Mouse (Mus musculus) Muller cell, postnatal 12 days (primary cell): ENCODE data around the gene Psmc3ip.

Source experiments
- DNase-seq: peaks from one replicate; pipeline ENCODE4 v3.0.0-alpha.2; 2015; ENCODE audit errors: inconsistent ontology term

The Psmc3ip gene

DNA sequence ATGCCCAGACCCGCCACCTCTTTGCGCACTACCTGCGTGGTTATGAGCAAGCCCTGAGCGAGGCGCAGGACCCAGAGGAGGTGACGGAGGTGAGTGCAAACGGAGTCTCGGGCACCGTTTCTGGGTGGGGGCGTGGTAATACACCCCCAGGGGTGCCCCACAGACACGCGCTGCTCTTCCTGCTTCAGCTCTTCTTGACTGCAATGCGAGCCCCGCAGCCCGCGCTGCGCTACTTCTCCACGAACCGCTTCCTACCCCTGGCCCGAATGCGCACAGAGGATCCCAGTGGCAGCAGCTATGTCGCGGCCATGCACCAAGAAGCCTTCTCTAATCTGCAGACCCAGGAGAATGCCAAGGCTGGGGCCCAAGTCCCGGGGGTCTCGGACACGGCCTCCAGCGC lies 15.5 kb downstream of the Psmc3ip start:
- DNase-seq: no peak

DNA sequence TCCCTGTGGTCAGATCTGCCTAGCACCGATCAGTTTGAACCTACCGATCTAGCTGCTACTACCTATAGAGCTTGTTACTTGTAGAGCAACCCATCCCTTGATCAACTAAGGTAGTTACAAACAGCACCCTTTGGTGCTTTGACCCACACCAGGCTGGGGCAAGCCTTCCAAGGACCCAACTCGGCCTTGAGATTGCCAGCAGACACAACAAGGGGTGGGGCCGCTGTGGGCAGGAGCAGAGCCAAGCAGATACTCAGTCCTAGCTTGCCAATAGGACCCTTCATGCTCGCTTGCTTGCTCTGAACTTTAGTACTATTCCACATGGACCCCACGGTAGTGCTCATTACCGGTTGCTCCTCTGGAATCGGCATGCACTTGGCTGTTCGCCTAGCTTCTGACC lies 17.1 kb downstream of the Psmc3ip start, which contains the start of gene Hsd17b1:
Gene Hsd17b1 (plus strand): TSS at position 291 of the 400 bp plus-strand sequence.
- DNase-seq: no peak

DNA sequence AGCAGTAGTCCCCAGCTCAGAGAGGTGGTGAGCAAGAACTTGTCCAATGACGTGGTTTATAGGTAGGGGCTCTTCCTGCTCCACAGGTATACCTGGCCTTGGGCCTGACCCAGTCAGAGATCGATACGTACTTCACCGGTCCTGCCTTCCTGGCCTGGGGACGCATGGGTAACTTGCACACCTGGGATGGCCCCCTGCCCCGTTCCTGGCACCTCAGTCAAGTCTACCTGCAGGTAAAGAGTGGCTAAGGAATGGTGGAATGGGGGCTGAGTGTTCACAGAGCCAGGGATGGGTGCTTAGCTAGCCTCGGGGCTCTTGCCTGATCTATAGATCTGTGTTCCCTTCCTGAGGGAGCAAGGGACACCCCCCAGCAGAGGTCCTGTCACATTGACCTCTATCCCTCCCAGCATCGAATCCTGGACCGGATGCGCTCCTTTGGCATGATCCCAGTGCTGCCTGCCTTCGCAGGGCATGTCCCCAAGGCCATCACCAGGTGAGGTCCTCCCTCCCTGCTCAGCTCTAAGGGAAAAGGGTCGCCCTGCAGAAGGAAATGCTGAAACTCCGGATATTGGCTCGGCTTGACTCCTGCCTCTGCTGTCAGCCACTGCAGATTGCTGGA lies 23.3 kb downstream of the Psmc3ip start:
- no peak for DNase-seq

DNA sequence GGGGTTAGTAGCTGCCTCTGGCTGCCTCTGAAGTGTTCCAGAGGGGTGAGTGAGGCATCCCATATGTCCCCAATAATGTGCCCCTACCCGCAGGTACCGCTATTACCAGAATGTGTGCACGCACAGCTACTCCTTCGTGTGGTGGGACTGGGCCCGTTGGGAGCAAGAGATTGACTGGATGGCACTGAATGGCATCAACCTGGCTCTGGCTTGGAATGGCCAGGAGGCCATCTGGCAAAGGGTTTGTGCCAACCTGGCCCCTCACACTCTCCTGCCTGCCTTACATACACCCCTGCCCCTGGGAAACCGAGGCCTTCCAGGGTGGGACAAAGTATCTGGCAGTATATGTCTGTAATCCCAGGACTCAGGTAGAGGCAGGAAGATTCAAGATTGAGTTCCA lies 24.2 kb downstream of the Psmc3ip start:
- no peak for DNase-seq

DNA sequence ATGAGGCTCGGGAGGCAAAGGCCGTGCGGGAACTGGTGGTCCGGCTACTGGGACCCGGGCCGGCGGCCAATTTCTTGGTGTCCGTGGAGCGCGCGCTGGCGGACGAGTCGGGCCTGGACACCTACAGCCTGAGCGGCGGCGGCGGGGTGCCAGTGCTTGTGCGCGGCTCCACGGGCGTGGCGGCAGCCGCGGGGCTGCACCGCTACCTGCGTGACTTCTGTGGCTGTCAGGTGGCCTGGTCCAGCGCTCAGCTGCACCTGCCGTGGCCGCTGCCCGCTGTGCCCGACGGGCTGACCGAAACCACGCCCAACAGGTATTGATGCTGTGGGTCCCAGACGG lies 25.1 kb downstream of the Psmc3ip start:
- no peak for DNase-seq

DNA sequence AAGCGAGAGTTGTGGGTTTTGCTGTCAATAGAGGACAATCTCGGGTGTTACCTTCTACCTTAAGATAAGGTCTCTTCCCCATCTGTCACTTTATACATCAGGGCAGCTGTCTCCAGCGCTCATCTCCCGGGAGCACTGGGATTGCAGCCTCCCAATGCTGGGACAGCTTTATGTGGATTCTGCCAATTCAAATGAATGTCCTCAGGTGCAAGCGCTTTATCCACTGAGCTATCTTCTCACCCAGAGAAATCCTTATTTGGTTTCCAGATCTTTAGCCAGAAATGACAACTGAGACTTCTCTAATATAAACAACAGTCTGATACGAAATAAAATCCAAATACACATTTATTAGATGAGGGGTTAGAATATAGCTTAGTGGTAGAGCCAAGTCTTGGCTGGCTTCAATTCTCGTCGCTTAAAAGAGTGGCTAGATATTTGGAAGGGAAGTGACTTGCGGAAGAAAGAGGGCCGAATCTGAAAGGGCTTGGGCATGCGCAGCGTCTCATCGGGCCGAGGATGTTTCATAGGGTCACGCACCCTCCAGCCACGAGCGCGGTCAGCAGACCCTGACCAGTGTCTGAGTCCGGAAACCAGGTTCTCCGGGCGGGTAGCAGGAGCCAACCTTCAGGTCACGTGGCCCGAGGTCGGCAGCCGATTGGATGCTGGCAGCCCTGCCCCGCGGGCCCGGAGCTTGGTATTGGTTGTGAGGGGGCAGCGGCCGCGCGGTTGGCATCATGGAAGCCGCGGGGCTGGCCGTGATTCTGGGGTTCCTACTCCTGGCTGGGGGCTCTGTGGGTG lies 25.6 kb downstream of the Psmc3ip start, which contains the start of gene Naglu:
Gene Naglu (plus strand): TSS at position 622 of the 798 bp plus-strand sequence.
- peak; percentile 97 for DNase-seq

DNA sequence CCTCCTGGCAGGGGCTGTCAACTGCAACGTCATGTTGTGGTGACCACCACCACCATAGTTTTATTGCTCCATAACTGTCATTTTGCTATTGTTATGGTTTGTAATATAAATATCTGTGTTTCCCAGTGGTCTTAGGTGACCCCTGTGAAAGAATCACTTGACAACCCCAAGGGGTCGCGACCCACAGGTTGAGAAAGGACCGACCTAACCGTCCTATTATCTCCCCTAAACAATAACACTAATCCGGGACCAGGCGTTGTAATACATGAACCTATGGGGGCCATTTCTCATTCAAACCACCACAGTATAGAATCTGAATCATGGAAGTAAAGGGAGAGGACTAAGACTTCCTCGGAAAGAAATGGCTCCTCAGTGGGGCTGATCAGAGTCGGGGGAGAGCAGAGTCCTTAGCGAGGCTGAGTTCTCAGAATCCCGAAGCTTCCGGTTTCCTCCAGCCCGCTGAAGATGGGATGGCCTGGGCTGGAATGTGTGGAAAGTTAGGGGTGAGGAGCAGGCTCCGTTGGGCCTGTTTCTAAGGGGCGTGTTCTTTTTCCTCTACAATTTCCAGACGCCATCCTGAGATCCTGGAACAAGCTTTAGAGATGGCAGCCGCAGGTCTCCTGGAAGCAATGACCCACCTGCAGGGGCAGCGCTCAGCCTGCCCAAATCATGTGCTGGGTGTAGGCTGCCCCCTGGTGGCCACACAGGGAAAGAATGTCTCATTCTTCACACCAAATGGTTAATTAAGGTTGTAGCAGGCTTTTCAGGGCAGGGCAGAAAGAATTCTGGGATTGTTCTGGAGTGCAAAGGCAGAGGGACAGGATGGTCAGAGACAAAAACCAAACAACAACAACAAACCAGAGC lies 28.5 kb downstream of the Psmc3ip start:
- DNase-seq: peak; percentile 83

DNA sequence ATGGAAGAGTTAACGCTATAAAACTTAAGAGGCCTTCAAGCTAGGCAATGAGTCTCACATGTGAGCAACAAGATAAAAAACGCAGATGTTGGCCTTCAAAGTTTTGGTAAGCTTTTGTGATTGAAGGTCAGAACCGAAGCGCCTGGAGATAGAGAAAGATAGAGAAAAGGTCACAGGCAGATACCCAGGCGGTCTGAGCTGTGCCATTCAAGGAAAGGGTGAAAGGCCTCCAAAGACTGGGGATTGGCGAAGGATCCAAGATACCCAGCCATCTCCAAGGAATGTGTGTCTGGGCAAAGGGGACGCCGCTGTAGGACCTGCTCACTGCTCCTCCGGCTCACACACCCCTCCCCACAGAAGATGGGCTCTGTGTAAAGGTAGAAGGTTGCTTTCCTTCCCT lies 30.2 kb downstream of the Psmc3ip start:
- DNase-seq: no peak

DNA sequence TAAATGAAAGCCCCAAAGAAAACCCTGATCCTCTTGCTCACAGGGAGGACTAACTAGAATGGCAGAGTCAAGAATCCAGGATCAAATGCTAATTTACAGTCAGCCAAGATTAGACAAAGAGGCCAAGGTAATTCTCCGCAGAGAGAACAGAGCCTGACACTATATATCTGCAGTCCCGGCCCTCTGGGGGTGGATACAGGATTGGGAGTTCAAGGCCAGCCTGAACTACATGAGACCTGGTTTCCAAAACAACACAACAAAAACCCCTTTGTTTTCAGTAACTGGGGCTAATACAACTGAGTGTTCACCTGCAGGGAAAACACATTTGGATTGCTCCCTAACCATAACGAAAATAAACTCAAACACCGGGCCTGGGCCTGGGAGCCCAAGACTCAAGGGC lies 30.8 kb downstream of the Psmc3ip start:
- DNase-seq: no peak

DNA sequence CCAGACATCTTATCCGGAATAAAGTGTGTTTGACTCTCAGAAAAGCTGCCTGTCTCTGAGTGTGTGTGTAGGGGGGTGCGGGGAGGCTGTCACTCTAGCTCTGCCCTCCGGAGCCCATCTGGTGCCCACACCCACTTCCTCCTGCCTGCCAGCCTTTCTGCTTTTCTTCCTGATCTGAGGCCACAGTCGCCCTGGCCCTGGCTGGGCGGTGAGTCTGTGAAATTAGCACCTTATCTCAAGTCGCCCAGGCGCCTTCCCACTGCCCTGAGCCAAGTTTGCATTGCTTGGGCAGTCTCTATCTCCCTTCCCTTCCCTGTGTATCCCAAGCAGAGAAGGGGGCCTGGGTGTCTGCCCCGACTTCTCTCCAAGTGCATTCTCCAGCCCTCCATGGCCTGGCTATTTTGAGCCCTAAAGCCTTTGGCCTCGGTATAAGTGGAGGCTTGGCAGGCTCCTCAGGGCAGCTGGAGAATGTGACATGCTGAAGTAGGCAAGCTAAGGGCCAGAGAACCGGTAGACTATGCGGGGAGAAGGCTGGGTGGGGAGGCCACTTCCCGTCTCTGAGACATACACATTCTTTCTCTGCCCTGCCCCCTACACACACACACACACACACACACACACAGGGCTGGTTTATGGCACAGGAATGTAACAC lies 31.4 kb downstream of the Psmc3ip start:
- peak; percentile 67 for DNase-seq

DNA sequence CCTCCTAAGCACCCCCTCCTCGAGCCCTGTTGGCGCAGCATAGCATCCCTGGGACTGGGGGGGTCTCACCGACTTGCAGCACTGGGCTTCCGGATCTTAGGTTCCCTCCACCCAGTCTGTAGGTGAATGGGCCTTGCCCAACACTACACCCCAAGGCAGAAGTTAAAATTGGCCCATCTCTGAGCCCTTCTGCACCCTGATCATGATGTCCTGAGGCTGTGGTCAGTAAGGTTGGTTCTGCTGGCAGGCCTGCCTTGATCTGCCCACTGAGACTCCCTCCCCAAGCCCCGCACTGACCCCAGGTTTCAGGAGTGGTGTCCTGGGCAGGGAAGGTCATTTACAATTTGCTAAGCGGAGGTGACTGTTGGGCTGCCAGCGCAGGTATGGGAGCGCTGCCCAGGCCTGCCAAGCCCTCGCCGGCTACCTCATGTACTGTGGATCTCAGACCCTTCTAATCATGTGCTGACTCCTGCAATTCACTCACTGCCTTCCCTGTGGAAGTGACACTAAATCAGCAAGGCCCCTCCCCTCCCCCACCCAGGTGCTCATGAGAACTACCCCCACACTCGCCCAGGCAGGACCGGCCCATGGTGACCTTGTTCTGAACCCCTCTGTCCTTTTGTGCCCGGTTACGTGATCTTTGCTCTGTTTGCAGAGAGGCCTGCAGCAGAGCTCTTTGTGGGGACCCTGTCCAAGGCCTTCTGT lies 32.1 kb downstream of the Psmc3ip start:
- no peak for DNase-seq

DNA sequence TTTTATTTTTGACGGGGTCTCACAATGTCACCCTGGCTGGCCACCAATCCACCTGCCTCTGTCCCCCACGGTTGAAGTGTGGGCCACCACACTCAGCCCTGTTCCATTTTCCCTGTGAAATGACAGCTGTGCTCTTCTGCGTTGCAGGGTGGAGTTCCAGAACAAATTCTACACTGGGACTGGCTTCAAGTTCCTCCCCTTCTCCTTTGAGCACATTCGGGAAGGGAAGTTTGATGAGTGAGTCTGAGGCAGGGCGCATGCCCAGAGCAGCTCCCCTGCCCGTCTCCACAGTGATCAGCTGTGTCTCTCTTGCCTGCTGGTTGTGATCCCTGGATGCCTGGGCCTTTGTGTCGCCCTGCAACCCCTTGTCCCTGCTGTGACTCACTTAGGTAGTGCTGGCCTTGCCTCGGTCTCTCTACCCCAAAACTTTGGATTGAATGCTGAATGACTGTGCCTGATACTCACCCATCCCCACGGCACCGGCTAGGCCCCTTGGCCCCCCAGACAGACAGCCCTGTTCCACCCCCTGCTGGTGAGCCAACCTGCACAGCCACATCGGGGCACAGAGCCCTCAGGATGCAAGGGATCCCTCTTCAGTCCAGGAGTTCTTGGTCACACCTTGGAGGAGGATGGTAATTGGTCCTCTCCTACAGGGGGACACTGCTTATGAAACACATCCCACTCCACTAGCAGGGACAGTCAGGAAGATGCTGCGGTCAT lies 32.9 kb downstream of the Psmc3ip start:
- DNase-seq: peak; percentile 50

DNA sequence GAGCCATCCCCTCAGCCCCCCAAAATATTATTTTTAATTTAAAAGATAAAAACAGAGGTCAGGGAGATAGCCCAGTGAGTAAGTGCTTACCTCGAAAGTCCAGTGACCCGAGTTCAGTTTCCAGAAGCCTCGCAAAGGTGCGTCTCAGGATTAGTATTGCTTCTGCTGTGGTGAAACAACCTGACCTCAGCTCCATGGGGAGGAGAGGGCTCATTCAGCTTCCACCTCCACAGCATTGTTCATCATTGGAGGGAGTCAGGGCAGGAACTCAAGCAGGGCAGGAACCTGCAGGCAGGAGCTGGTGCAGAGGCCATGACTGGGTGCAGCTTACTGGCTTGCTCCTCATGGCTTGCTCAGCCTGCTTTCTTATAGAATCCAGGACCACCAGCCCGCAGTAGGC lies 34.2 kb downstream of the Psmc3ip start:
- DNase-seq: no peak

DNA sequence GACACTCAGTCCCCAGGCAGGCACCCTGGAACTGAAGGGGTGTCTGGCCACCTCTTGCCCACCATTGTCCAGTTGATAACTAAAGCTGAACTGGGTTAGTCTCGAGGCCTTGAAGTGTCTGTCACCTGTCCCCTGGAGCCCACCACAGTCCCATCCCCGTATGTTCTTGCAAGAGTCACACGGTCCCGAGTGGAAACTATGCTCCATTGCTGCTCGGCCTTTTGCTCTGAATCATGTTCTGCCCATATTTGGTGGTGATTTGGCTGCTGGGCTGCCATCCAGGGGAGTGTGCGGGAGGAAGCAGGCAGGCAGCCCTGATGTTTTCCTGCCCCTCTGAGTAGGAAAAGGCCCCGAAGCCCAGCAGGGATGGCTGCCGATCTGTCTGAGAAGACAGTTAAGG lies 35.1 kb downstream of the Psmc3ip start:
- DNase-seq: peak; percentile 88

DNA sequence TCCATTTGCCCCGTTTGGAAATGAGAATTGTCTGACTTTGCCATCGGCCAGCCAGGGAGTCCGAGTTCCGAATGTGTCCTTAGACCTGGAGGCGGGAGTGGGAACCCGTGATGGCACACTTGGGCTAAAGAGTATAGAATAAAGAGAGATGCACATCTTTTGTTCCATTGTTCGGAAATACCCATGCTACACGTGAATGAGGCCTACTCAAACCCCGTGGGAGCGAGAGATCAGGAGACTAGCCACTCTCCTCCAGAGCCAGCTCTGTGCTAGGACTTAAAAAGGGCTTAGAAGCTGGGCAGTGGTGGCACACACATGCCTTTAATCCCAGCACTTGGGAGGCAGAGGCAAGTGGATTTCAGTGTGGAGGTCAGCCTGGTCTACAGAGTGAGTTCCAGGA lies 35.8 kb downstream of the Psmc3ip start:
- no peak for DNase-seq

DNA sequence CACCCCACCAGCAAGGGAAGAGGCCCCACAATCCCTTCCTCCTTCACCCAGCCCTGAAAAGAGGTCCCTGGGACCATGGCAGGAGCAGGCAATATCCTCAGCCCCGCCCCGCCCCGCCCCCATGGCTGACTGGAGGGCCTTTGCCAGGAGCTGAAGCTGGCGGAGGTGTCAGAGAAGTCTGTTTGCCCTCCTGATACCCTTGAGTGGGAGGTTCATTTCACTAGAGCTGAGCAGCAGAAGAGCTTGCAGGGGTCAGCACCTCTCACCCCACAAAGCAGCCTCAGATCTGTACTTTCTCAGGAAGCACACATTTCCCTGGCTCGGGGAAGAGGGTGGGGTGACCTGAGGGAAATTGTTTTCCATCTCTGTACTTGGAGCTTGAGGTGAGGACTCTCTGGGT lies 36.5 kb downstream of the Psmc3ip start:
- no peak for DNase-seq

DNA sequence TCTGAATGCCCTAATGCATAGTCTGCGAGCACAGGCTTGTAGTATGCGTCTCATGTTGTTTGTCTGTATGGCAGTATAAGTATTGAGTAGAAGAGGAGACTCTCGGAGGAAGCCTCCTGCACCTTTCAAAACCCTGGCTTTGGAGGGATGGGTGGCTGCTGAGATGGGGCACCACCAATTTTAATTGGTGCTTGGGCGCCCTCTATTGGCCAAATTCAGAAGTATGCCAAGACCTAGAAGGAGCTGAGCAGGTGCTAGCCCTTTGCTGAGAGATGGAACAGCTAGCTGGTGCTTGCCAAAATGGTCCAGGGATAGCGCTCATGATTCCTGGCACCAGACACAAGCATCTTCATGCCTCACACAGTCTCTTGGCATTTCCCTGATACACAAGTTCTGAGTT lies 37.4 kb downstream of the Psmc3ip start:
- DNase-seq: peak; percentile 64

DNA sequence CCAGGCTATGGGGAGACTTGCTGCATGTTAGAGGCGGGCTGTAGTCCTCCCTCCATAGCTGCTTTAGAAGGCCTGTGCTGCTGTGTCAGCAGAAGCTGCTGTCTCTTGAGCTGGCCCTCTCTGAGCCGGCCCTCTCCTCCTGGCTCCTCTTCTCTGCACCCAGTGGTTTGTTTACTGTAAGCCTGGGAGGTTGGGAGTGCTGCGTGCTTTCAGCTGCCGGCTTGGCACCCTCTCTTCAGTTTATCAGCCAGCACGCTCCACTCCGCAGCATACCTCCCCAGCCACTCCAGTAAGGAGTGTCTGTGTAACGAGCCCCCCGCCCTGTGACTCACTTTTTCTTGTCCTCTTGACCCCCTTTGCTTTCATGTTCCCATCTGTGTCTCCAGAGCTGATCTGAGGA lies 38.4 kb downstream of the Psmc3ip start:
- peak; percentile 81 for DNase-seq

DNA sequence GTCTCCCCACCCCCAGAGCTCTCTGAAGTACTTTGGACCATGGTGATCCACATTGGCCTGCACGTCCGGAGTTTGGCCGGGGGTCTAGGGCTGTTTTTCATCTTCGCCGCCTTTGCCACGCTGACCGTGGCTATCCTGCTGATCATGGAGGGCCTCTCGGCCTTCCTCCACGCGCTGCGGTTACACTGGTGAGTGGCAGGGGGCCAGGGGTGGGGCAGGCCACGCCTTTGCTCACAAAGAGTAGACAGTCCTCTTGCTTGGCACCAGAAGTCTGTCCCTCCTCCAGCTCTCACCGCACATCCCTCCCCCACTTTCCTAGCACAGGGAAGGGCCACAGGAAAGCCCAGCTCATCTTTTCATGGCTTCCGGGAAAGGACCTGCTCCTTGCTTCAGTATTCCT lies 39.8 kb downstream of the Psmc3ip start:
- DNase-seq: no peak

DNA sequence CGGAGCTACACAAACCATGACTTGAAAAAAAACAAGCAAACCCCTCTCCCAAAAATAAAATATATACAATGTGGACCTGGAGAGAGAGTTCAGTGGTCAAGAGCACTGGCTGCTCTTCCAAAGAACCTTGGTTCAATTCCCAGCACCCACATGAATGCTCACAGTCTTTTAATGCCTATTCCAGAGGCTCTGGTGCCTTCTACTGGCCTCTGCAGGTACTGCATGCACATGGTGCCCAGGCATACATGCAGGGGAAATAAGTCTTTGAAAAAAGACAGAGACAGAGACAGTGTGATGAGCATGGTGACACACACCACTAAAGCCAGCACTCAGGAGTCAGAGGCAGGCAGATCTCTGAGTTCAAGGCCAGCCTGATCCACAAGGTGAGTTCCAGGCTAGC lies 41.3 kb downstream of the Psmc3ip start:
- DNase-seq: no peak
